Mouse (Mus musculus): Measurements from ENCODE around the gene Ccdc102a. TPM values are rescaled to one million over a fixed set of nuclear protein-coding genes. Genes with fewer than 3 reads are reported as not detected.

Gene Ccdc102a
- polyA plus RNA-seq, 1 experiment from 2014 or later, result 30.3 TPM

- Histone ChIP-seq H3K9ac (replicated peaks; ENCODE audit: low read length) (no peak overlapping the region), H3K9me3 (replicated peaks; ENCODE audit: control insufficient read depth, low read length) (no peaks in the 10 kb centered on the region), H3K4me1 (ENCODE audit: control insufficient read depth, insufficient read depth, low read length) (no peaks in the 10 kb centered on the region), H3K27ac (replicated peaks; ENCODE audit: low read depth, low read length) (no peak overlapping the region), H3K4me2 (ENCODE audit: low read depth, low read length) (no peak overlapping the region), H3K36me3 (replicated peaks; ENCODE audit: control insufficient read depth, insufficient read depth, low read depth, low read length) (no peaks in the 10 kb centered on the region), H3K4me3 (ENCODE audit: low read depth, low read length) (no peak overlapping the region), H3K27me3 (ENCODE audit: control insufficient read depth, insufficient read depth, low read length) (no peaks in the 10 kb centered on the region)
- DNase-seq (ENCODE audit: low spot score), result no peak
- ATAC-seq (replicated peaks; ENCODE audit: insufficient number of reproducible peaks, low FRiP score, low TSS enrichment, low read depth), result no peak
- 39% methylated on average over 14 of the region's 14 CpGs for WGBS
These were observed 29.4 kb downstream of the Ccdc102a start for GRCm38 (mm10) chr8:94888383-94889036.

DNA sequence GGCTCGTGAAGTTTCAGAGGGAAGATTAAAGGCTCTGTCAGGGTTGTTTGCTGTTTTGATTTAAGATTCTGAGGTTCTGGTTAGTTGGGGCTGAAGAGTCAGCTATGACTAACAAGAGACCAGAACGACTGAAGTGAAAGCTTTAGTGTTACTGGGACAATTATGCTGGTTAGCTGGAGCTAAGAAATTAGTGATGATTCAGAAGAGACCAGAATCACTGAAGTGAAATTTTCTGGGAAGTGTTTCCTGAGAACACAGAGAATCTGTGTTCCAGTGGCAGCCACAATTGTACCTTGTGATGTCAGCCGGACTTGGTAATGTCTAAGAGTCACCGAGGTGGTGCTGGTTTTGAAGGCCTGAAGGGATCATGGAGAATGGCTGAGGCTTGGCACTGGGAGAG lies 37.2 kb downstream of the Ccdc102a start:
- WGBS, result 72% methylated on average over 4 of the region's 4 CpGs
- no peak overlapping the region for H3K4me2 ChIP-seq (ENCODE audit: low read depth, low read length)
- ATAC-seq (replicated peaks; ENCODE audit: insufficient number of reproducible peaks, low FRiP score, low TSS enrichment, low read depth), result no peak

GRCm38 (mm10) chr8:94876820-94877219 lies 41.1 kb downstream of the Ccdc102a start:
- WGBS, result 35% methylated on average over 3 of the region's 3 CpGs
- Histone ChIP-seq H3K4me1 (ENCODE audit: control insufficient read depth, insufficient read depth, low read length) (peaks cover 4% of the 10 kb centered on the region), H3K4me2 (ENCODE audit: low read depth, low read length) (no peak overlapping the region), H3K9ac (replicated peaks; ENCODE audit: low read length) (no peak overlapping the region), H3K27ac (replicated peaks; ENCODE audit: low read depth, low read length) (no peak overlapping the region), H3K4me3 (ENCODE audit: low read depth, low read length) (no peak overlapping the region), H3K27me3 (ENCODE audit: control insufficient read depth, insufficient read depth, low read length) (peaks cover 7% of the 10 kb centered on the region), H3K9me3 (replicated peaks; ENCODE audit: control insufficient read depth, low read length) (no peaks in the 10 kb centered on the region), H3K36me3 (replicated peaks; ENCODE audit: control insufficient read depth, insufficient read depth, low read depth, low read length) (no peaks in the 10 kb centered on the region)
- ATAC-seq (replicated peaks; ENCODE audit: insufficient number of reproducible peaks, low FRiP score, low TSS enrichment, low read depth) (no peak), DNase-seq (ENCODE audit: low spot score) (no peak)

More for the DNA sequence above, 37.2 kb downstream of the Ccdc102a start:
- no peak for DNase-seq (ENCODE audit: low spot score)
- no peaks in the 10 kb centered on the region for H3K36me3 ChIP-seq (replicated peaks; ENCODE audit: control insufficient read depth, insufficient read depth, low read depth, low read length)
- H3K9ac ChIP-seq (replicated peaks; ENCODE audit: low read length), result no peak overlapping the region
- no peak overlapping the region for H3K4me3 ChIP-seq (ENCODE audit: low read depth, low read length)
- H3K4me1 ChIP-seq (ENCODE audit: control insufficient read depth, insufficient read depth, low read length), result no peaks in the 10 kb centered on the region
- H3K9me3 ChIP-seq (replicated peaks; ENCODE audit: control insufficient read depth, low read length), result no peaks in the 10 kb centered on the region
- H3K27me3 ChIP-seq (ENCODE audit: control insufficient read depth, insufficient read depth, low read length), result no peaks in the 10 kb centered on the region
- H3K27ac ChIP-seq (replicated peaks; ENCODE audit: low read depth, low read length), result no peak overlapping the region

DNA sequence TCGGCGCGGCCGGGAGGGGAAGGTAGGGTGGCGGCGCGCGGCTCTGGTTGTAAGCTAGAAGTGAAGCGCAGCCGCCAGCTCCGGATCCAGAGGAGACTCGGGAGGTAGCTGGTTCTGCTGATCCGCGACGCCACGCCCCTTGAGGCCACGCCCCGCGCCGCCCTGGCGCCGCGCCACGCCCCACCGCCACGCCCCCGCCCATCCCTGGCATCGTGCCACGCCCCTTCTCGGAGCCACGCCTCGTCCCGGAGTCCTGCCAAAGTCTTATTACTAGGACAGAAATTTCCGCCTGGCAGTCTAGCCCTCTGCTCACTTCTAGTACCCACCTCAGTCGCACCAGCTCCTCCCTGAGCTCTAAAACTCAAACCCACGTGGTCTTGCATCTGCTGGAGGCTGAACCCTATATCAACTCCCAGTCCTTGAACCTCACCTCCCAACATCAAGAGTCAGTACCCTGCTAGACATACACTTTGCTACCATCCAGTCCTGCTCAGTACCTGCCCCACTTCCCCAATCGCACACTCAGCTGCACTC lies 41.6 kb downstream of the Ccdc102a start, which contains the start of gene Dok4:
TSS of gene Dok4 (minus strand) at position 134 of the 534 bp plus-strand sequence.
- peaks cover 7% of the 10 kb centered on the region for H3K27me3 ChIP-seq (ENCODE audit: control insufficient read depth, insufficient read depth, low read length)
- ATAC-seq (replicated peaks; ENCODE audit: insufficient number of reproducible peaks, low FRiP score, low TSS enrichment, low read depth) (peak; percentile 66), DNase-seq (ENCODE audit: low spot score) (peak; percentile 87)
- no peaks in the 10 kb centered on the region for H3K36me3 ChIP-seq (replicated peaks; ENCODE audit: control insufficient read depth, insufficient read depth, low read depth, low read length)
- 2% methylated on average over 31 of the region's 37 CpGs for WGBS
- no peaks in the 10 kb centered on the region for H3K9me3 ChIP-seq (replicated peaks; ENCODE audit: control insufficient read depth, low read length)
- H3K4me1 ChIP-seq (ENCODE audit: control insufficient read depth, insufficient read depth, low read length), result peaks cover 4% of the 10 kb centered on the region
- no peak within 1 kb of the TSS for H3K27ac ChIP-seq (replicated peaks; ENCODE audit: low read depth, low read length)
- H3K4me2 ChIP-seq (ENCODE audit: low read depth, low read length), result peak within 1 kb of the TSS; percentile 92
- peak within 1 kb of the TSS; percentile 63 for H3K9ac ChIP-seq (replicated peaks; ENCODE audit: low read length)
- peak within 1 kb of the TSS; percentile 70 for H3K4me3 ChIP-seq (ENCODE audit: low read depth, low read length)

DNA sequence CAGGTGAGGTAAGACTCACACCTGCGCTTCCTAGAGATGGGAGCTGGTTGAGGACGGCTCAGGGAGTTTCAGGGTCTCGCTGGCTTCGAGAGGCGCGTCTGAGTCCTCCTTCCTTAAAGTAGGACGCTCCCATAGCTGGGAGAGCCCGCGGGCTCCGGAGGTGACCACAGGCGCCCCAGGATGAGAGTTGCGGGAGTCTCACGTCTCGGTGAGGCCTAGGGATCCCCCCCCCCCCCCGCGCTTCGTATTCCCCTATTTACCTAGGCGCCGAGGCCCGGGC lies 42.1 kb downstream of the Ccdc102a start:
- peak overlapping the region; percentile 92 for H3K4me2 ChIP-seq (ENCODE audit: low read depth, low read length)
- no peaks in the 10 kb centered on the region for H3K36me3 ChIP-seq (replicated peaks; ENCODE audit: control insufficient read depth, insufficient read depth, low read depth, low read length)
- peaks cover 4% of the 10 kb centered on the region for H3K4me1 ChIP-seq (ENCODE audit: control insufficient read depth, insufficient read depth, low read length)
- ATAC-seq (replicated peaks; ENCODE audit: insufficient number of reproducible peaks, low FRiP score, low TSS enrichment, low read depth), result 0 out of 2 replicates have a peak, but pooled peaks have one; percentile 3
- H3K9ac ChIP-seq (replicated peaks; ENCODE audit: low read length), result peak overlapping the region; percentile 63
- H3K27me3 ChIP-seq (ENCODE audit: control insufficient read depth, insufficient read depth, low read length), result peaks cover 7% of the 10 kb centered on the region
- H3K4me3 ChIP-seq (ENCODE audit: low read depth, low read length), result peak overlapping the region; percentile 70
- DNase-seq (ENCODE audit: low spot score), result no peak
- WGBS, result under 1% methylated on average over 12 of the region's 20 CpGs
- no peaks in the 10 kb centered on the region for H3K9me3 ChIP-seq (replicated peaks; ENCODE audit: control insufficient read depth, low read length)
- H3K27ac ChIP-seq (replicated peaks; ENCODE audit: low read depth, low read length), result no peak overlapping the region

DNA sequence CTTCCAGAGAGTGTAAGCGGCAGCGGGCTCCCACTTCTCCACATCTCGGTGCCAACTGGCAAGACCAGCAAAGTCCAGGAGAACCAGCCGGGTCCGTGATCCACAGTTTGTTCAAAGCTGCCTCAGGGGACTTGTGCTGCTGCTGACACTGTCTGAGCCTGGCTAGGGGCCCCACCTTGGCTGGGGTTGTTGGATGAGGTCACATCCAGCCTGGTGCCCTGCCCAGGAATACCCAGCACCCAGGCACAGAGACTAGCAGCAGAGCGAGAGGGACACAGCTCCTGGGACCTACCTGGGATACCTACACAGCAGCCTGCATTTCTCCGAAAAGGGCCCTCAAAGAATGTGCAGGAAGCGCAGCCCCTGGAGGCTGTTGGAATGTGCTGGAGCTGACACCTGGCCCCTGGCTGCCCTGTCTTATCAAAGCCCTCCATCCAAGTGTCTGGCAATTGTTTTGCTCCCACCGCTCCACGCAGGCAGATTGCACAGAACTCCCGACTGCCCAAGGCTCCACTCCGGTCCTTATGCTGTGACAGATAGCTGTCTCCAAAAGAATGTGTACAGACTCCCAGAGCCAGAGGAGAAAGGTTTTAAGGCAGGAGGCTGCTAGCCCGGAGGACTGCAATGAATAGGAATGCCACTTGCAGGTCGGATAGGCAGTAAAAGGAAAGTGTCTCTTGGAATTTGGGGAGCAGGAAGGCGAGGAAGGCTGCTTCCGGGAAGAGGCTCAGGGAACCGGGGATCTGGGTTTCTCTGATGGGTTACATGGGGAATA lies 42.6 kb downstream of the Ccdc102a start:
- WGBS, result 16% methylated on average over 17 of the region's 17 CpGs
- peaks cover 4% of the 10 kb centered on the region for H3K4me1 ChIP-seq (ENCODE audit: control insufficient read depth, insufficient read depth, low read length)
- peak overlapping the region; percentile 63 for H3K9ac ChIP-seq (replicated peaks; ENCODE audit: low read length)
- DNase-seq (ENCODE audit: low spot score) (no peak), ATAC-seq (replicated peaks; ENCODE audit: insufficient number of reproducible peaks, low FRiP score, low TSS enrichment, low read depth) (no peak)
- no peaks in the 10 kb centered on the region for H3K36me3 ChIP-seq (replicated peaks; ENCODE audit: control insufficient read depth, insufficient read depth, low read depth, low read length)
- H3K4me3 ChIP-seq (ENCODE audit: low read depth, low read length), result peak overlapping the region; percentile 70
- no peak overlapping the region for H3K27ac ChIP-seq (replicated peaks; ENCODE audit: low read depth, low read length)
- no peaks in the 10 kb centered on the region for H3K9me3 ChIP-seq (replicated peaks; ENCODE audit: control insufficient read depth, low read length)
- H3K4me2 ChIP-seq (ENCODE audit: low read depth, low read length), result peak overlapping the region; percentile 92
- H3K27me3 ChIP-seq (ENCODE audit: control insufficient read depth, insufficient read depth, low read length), result peaks cover 7% of the 10 kb centered on the region

DNA sequence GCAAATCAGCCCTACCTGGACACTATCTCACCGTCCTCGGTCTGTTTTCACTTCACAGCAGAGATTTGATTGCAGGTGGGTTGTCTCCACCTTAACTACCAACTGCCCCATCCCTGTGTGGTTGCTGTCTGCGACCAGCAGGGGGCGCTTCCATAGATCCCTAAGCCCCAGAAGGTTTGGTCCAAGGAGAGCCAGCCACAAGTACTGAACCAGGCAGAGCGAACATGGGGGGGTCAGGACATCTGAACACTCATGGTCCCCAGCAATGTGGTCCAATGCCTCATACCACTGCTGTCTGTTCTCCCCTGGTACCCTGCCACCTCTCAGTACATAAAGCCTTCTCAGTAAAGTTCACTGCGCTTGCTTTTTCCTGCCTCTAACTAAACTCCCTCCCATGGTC lies 43.5 kb downstream of the Ccdc102a start:
- Histone ChIP-seq H3K4me3 (ENCODE audit: low read depth, low read length) (peak overlapping the region; percentile 70; the same call in 1 of the 2 replicates), H3K9ac (replicated peaks; ENCODE audit: low read length) (no peak overlapping the region), H3K27me3 (ENCODE audit: control insufficient read depth, insufficient read depth, low read length) (peaks cover 7% of the 10 kb centered on the region), H3K36me3 (replicated peaks; ENCODE audit: control insufficient read depth, insufficient read depth, low read depth, low read length) (no peaks in the 10 kb centered on the region), H3K4me2 (ENCODE audit: low read depth, low read length) (peak overlapping the region; percentile 29), H3K27ac (replicated peaks; ENCODE audit: low read depth, low read length) (no peak overlapping the region; the same call in 1 of the 2 replicates), H3K4me1 (ENCODE audit: control insufficient read depth, insufficient read depth, low read length) (peaks cover 4% of the 10 kb centered on the region), H3K9me3 (replicated peaks; ENCODE audit: control insufficient read depth, low read length) (no peaks in the 10 kb centered on the region)
- 16% methylated on average over 6 of the region's 6 CpGs for WGBS
- ATAC-seq (replicated peaks; ENCODE audit: insufficient number of reproducible peaks, low FRiP score, low TSS enrichment, low read depth), result no peak
- peak; percentile 81 for DNase-seq (ENCODE audit: low spot score)

DNA sequence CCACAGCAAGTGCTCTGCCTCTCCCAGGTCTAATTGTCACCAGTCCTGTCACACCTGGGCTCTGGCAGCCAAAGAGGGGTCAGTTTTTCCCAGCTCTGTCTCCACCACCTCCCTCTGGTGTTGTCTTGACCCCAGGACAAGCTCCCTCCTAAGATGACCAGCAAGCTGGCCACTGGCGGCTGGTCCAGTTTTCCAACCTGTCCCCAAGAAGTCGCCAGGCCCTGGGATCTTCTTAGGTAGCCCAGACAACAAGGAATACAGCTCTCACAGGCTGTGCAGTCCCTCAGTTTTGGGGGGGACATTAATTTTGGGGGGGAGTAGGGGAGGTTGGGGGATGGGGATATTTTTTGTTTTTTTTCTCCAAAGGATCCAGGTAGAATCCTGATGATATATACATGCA lies 45.3 kb downstream of the Ccdc102a start:
- Histone ChIP-seq H3K4me2 (ENCODE audit: low read depth, low read length) (no peak overlapping the region), H3K27ac (replicated peaks; ENCODE audit: low read depth, low read length) (no peak overlapping the region), H3K36me3 (replicated peaks; ENCODE audit: control insufficient read depth, insufficient read depth, low read depth, low read length) (no peaks in the 10 kb centered on the region), H3K9me3 (replicated peaks; ENCODE audit: control insufficient read depth, low read length) (no peaks in the 10 kb centered on the region), H3K27me3 (ENCODE audit: control insufficient read depth, insufficient read depth, low read length) (peaks cover 7% of the 10 kb centered on the region), H3K4me1 (ENCODE audit: control insufficient read depth, insufficient read depth, low read length) (peaks cover 4% of the 10 kb centered on the region), H3K4me3 (ENCODE audit: low read depth, low read length) (no peak overlapping the region), H3K9ac (replicated peaks; ENCODE audit: low read length) (no peak overlapping the region)
- DNase-seq (ENCODE audit: low spot score) (no peak), ATAC-seq (replicated peaks; ENCODE audit: insufficient number of reproducible peaks, low FRiP score, low TSS enrichment, low read depth) (no peak)
- WGBS, result 44% methylated on average over 2 of the region's 2 CpGs

All from embryonic facial prominence, embryonic 11.5 days (tissue).